In the genomic region with DNA sequence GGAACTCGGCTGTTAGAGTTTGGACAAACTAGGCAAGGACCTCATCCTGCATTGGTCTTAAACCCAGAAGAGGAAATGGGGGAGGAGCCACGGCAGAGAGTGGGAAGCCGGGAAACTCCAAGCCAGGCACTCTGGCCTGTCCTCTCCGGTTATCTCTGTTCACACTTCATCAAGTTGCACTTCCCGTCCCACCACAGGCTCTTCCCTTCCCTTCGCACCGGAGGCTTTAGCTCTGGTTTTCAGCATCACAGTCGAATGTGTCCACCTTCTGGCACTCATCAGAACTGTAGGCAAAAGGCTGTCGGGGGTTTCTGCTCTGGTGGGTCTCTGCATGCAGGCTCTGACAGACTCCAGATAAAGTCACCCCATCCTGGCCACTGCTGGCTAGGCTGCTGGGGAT, we compare ENCODE assay signal across 1 mouse cellular context.
TF ChIP-seq lines count a peak whose summit lies in the region.

No protein-coding gene starts in this region.

TF ChIP-seq in CH12.LX, 34 proteins besides CTCF, POLR2A, EP300 and RAD21:
- TF ChIP-seq TCF12 (IDR thresholded peaks at IDR 0.05; ENCODE audit: low read depth, low read length) (0 out of 2 replicates have a peak, but pooled peaks have one; percentile 28), ZC3H11A (IDR thresholded peaks at IDR 0.05; ENCODE audit: low read depth, low read length) (peak; percentile 73; the same call in 1 of the 2 replicates), SMC3 (IDR thresholded peaks at IDR 0.05; ENCODE audit: low read depth, low read length) (peak; percentile 89), ELF1 (IDR thresholded peaks at IDR 0.05; ENCODE audit: low read depth, low read length) (peak; percentile 53; the same call in 1 of the 2 replicates), ZMIZ1 (IDR thresholded peaks at IDR 0.05; ENCODE audit: low read depth, low read length) (no peak), CHD1 (IDR thresholded peaks at IDR 0.05; ENCODE audit: low read depth, low read length) (no peak)
